Mouse (Mus musculus) v-Abl transformed pro-B cells (cell line): ENCODE measurements around the gene Rarres2.

Experiments used
- in situ Hi-C, 2 experiments: fragments of 400-800 bp; cut with MboI; formaldehyde crosslinking; loops; one replicate each; pipeline ENCODE4 v1.15.1; 2025; ENCODE audit not compliant: unreplicated experiment in 2 of 2

The Rarres2 gene

DNA sequence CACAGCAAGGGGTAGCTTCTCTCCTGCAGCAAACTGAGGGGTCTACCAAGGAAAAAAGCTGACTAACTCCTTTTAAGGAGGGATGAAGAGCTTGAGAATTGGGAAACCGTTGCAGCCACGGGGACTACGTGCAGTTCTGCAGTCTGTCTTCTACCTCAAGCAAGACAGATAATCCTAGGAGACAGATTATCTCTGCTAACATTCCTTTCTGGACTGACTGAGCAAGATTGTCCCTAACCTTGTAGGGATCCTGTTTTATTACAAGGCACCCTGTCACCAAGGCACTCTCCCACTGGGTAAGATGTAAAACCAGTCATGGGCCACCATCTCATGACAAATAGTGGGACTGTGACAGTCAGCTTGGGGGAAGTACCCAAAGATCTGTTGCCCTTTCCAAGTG lies 8.7 kb upstream of the Rarres2 start:
- in situ Hi-C loops: loop anchor here (5.0 kb wide), 1 partner anchor 61 kb away; no protein-coding TSS in a partner anchor

DNA sequence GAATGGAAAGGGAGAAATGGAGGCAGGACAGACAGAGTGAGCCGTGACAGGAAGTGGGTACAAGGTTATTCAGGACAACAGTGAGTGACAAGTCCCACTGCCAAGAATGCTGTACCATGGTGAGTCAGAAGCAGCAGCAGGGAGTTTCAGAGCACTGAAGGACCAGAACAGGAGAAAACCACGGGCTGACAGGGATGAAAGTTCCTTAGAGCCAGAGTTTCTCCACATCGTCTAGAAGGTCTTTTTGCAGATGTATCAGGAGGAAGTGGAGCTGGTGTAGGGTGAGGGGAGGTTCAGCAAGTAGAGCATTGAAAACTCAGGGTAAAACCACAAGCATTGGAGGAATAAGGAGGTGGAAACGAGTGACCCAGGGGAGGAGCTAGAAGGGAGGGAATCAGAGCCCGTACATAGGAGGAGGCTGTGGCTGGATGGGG lies 6.6 kb upstream of the Rarres2 start:
- in situ Hi-C loops: no loop called here

DNA sequence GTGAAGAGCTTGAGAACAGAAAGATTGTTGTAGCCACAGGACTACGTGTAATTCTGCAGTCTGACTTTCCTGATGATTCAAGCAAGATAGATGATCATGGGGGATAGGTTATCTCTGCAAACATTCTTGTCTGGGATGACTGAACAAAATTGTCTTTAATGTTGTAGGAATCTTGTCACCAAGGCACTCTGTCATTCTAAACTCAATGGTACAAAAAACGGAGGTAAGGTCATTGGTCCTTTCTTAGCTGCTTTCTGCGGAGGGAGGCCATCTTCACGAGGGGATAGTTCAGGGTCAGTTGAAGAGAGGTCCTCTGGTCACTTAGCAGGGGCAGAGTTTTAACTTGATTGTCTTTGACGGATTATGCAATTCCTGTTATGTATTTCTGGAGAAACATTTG lies 6.1 kb upstream of the Rarres2 start:
- in situ Hi-C loops: no loop called here

DNA sequence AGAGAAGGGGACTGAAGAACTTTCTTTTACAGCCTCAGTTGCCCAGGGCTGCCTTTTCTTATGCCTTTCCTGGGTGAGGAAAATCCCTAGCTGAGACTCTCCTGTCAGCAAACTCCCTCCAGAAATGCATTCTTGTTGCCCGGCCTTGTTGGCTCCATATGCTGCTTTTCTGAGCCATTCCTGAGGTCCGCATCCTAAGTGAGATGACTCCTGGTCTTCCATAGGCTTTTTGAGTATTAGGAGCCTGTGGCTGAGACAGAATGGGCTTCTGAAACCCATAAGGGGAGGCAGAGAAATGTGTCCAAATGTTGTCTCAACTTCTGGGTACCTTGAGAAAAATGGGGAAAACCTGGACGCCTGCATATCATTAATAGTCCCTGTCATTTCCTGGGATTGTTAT lies 1.4 kb upstream of the Rarres2 start:
- in situ Hi-C loops: no loop called here

DNA sequence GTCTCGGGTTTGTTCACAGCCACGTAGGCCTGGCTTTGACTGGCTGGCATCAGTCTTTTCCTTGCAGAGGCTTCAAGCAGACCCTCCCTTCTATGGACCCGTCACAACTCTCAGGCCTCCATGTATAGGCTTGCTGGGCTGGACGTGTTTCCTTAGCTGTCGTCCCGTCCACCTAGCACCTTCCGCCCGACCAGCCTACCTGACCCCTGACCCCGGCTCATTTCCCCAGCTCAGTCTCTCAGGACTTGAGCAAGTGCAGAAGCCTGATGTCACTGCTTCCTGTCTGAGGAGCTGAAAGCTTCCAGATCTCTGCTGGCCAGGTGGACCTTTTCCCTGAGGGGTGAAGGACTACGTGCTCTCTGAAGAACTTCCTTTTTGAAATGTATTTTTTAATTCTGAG lies 691 bp upstream of the Rarres2 start:
- in situ Hi-C loops: no loop called here

DNA sequence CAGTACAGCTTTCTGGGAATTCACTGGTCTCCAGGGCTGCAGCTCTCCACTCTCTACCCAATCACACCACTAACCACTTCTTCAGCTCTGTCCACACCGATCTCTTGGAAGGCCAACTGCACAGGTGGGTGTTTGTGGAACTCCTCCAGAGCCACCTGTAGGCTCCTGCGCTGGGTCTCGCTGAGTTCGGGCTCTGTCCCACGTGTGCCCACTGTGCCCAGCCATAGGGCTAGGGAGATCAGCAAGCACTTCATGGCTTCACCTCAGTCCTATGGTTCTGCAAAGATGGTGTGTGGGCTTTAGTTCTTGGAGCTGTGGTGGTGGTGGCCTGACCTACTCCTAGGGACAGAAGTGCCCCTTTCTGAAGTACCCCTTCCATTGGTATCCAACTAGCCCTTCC lies 575 bp downstream of the Rarres2 start:
- in situ Hi-C loops: no loop called here

GRCm38 (mm10) chr6:48569065-48569807 lies 3.4 kb downstream of the Rarres2 start:
- in situ Hi-C loops: no loop called here

DNA sequence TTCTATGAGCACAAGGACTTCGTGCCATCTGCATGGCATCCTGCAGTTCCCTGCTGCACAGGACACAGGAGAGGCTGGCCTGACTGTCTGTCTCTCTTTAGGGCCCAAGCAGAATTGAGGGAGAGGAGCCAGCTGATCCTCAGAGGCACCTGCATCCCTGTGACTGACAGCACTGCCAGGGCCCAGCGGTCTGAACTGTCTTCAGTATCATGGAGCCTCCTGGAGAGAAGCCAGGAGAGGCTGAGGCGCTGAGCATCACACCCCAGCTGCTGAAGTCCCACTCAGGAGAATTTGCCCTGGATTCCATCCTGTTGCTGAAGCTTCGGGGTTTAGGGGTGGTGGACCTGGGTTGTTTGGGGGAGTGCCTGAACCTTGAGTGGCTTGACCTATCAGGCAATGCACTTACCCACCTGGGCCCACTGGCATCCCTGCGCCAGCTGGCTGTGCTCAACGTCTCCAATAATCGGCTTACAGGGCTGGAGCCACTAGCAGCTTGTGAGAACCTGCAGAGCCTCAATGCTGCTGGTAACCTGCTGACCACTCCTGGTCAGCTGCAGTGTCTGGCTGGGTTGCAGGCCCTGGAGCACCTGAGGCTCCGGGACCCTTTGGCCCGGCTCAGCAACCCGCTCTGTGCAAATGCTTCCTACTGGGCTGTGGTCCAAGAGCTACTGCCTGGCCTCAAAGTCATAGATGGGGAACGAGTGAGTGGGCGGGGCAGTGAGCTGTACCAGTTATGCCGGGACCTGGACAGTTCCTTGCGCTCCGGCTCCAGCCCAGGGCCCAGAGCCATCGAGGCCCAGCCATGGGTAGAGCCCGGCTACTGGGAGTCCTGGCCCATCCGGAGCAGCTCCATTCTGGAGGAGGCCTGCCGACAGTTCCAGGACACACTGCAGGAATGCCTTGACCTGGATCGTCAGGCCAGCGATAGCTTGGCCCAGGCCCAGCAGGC lies 4.3 kb downstream of the Rarres2 start:
- in situ Hi-C loops: no loop called here

DNA sequence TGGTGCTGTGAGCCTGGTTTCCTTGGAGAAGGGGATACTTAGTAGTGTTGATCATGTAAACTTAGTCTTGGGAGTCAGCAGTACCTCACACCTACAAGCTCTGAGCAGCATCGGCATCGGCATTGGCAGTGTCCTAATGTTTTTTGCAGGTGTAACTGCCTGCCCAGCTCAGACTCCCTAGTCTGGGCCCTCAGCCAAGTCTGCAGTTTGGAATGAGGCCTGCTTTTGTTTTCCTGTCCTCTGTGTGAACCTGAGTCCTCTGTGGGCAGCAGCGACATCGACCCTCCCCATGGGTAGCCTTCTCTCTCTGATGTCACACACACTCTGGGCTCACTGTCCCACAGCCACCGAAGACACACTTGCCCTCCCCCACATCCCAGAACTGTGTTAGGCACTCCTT lies 6.3 kb downstream of the Rarres2 start:
- in situ Hi-C loops: no loop called here

GRCm38 (mm10) chr6:48565693-48566310 lies 6.8 kb downstream of the Rarres2 start:
- in situ Hi-C loops: no loop called here

- in situ Hi-C loops: no loop called here
Observed at GRCm38 (mm10) chr6:48555956-48556355, 16.6 kb downstream of the Rarres2 start.

DNA sequence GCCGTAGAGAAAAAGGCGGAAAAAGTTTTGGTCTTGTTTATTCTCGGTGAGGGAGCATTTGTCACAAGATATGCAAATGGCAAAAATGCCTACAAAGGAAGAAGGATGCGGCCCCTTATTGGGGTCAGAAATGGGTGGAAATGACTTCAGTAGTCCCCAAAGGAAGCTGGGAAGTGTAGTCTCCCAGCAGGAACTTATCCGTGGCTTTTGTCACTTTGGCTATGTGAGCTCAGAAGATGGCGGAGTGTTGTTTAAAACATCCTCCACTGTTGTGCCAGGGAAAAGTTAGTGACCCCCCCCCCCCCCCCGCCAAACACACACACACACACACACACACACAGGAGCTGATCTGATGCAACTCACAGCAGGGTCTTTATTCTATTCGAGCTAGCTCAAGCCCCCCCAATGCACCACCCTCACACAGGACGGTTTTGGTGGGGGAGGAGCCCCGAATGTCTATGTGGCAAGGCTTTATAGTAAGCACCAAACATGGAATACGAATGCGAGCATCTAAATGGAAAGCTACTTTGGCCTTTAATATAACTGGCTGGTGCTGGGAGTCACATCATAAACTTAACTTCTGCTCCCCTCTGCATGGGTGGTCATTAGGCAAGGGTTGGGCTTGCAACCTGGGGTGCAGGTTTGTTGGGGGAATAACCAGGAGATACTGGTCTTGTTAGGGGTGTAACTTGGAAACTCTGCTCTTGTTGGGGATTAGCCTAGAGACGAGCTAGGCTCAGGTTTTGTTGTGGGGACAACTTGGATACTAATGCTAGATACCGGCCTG lies 17.3 kb downstream of the Rarres2 start:
- in situ Hi-C loops: no loop called here

DNA sequence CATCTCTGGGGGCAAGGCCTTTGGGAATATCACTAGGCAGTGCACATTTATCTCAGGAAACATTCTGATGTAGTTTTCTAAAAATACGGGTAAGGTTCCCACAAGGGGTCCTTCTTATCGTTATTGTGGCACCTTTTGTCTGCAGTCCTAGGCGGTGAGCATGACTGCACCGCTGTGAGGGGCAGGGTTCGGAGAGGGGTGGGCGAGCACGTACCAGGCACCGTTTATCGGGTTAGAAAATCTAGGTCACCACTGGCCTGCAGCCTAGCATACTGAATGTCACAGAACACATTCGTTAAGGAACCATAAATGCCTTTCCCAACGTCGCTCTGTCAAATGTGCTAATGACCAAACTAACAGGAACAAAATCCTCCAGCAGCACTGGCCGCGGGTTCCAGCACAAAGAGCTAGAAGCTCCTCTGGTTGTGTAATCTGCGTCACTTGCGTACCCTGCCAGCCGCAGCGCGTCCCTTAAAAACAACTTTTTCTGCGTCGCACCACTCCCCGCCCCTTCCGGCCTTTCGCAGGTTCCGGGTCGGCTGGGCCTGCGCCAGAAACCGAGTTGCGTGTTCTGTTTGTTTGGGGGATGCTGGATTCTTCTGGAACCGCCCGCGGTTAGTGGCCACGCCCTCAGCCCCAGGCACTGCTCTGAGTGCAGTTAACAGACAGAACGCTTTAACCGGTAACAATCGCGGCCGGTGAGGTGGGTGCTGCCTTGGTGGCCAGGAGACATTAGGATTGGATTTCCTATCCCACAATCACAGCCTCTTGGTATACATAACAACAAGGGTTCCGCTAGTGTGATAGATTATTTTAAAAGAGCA lies 18.1 kb downstream of the Rarres2 start, which contains the start of gene Lrrc61:
Gene Lrrc61 (plus strand): TSS at position 517 of the 824 bp plus-strand sequence.
- in situ Hi-C loops: loop anchor here in 1 of 2 experiments (5.0 kb wide), 1 partner anchor 218 kb away; the partner anchor contains the start of gene Gimap3

GRCm38 (mm10) chr6:48553819-48554218 lies 18.8 kb downstream of the Rarres2 start:
- in situ Hi-C loops: loop anchor here in 1 of 2 experiments (5.0 kb wide), 1 partner anchor 218 kb away; the partner anchor contains the start of gene Gimap3

DNA sequence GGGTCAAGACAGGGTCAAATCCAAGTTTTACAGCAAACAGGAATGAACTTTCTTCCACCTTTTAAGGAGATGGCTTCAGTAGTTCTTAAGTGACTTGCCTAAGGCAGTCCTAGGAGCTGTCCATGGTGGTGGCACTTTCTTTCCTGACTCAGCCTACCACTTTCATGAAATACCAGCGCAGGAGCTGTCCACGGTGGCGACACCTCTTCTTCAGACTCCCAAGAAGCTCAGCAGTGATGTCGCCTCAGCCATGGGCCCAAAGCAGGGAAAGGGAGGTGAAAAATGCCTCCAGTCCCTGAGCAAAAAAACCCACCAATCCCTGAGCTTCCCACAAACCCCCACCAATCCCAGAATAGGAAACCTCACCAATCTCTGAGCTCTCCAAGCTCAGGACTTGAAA lies 19.7 kb downstream of the Rarres2 start:
- in situ Hi-C loops: loop anchor here in 1 of 2 experiments (5.0 kb wide), 1 partner anchor 219 kb away; the partner anchor contains the start of gene Gimap3

GRCm38 (mm10) chr6:48548314-48548713 lies 24.3 kb downstream of the Rarres2 start:
- in situ Hi-C loops: loop anchor here (5.0 to 25.0 kb wide), 6 partner anchors 94 to 846 kb away; partner anchors contain the start of genes Doxl2 (in 1 of the 2), Gimap3 (in 1 of the 2) and Stk31 (in 1 of the 2)

GRCm38 (mm10) chr6:48546858-48547257 lies 25.7 kb downstream of the Rarres2 start:
- in situ Hi-C loops: loop anchor here (5.0 to 25.0 kb wide), 6 partner anchors 95 to 848 kb away; partner anchors contain the start of genes Doxl2 (in 1 of the 2), Gimap3 (in 1 of the 2) and Stk31 (in 1 of the 2)

GRCm38 (mm10) chr6:48546271-48546670 lies 26.3 kb downstream of the Rarres2 start:
- in situ Hi-C loops: loop anchor here (5.0 to 25.0 kb wide), 6 partner anchors 96 to 849 kb away; partner anchors contain the start of genes Doxl2 (in 1 of the 2), Gimap3 (in 1 of the 2) and Stk31 (in 1 of the 2)
